In genomic region chr5:151261558-151261957, GRCm38 (mm10) we compare ENCODE assay signal across 20 mouse cellular contexts. TPM values are rescaled to one million over a fixed set of nuclear protein-coding genes. Genes with fewer than 3 reads are reported as not detected.
DNase-seq lines count a peak whose midpoint lies in the region; ATAC-seq and TF ChIP-seq lines count a peak whose summit lies in the region.
"Had no signal": no experiment of that assay in that cellular context is flagged by ENCODE, and none has a peak within 500 bp of the region (broad histone marks: within the 10 kb centered on the region; RNA-seq: fewer than 3 reads in every experiment).

No protein-coding gene starts in this region.

- no peak for TF ChIP-seq CTCF in MEL (IDR thresholded peaks at IDR 0.05 in 2 of 3, conservative IDR thresholded peaks at IDR 0.05 in 1 of 3; ENCODE audit: control insufficient read depth in 1 of 3, insufficient read depth in 1 of 3, low read depth in 2 of 3, low read length in 3 of 3, poor library complexity in 1 of 3, severe bottlenecking in 1 of 3)

- no peaks in the 10 kb centered on the region for H3K4me1 ChIP-seq in MEL (ENCODE audit: control insufficient read depth in 1 of 2, insufficient read depth in 2 of 2, low read length in 2 of 2)
- H3K4me1 ChIP-seq: embryonic facial prominence, embryonic 10.5 days; embryonic facial prominence, embryonic 12.5 days; forebrain, embryonic 13.5 days had no signal

- no peaks in the 10 kb centered on the region; a peak in 3 of 4 replicates for H3K27me3 ChIP-seq in MEL (ENCODE audit: control insufficient read depth in 1 of 2, insufficient read depth in 2 of 2, low read length in 2 of 2)
- H3K27me3 ChIP-seq: embryonic facial prominence, embryonic 12.5 days; forebrain, embryonic 13.5 days; forebrain, embryonic 15.5 days; Patski had no signal

- no peak for TF ChIP-seq RAD21 in MEL (IDR thresholded peaks at IDR 0.05; ENCODE audit: low read depth, low read length)

- ATAC-seq in common myeloid progenitor, adult 5-6 weeks (replicated peaks; ENCODE audit: low read depth, poor library complexity, severe bottlenecking), result peak; percentile 73
- peak; percentile 79 for ATAC-seq in megakaryocyte progenitor cell, adult 5-6 weeks (replicated peaks; ENCODE audit: poor library complexity)
- ATAC-seq: activated CD4-positive, CD25-positive, alpha-beta regulatory T cell, adult 4 months; forebrain, embryonic 13.5 days; forebrain, embryonic 15.5 days; forebrain, postnatal 0 days; Patski had no signal

- H3K4me3 ChIP-seq in MEL (ENCODE audit: control insufficient read depth in 1 of 2, insufficient read depth in 1 of 2, low read depth in 2 of 2, low read length in 2 of 2), result no peak overlapping the region
- H3K4me3 ChIP-seq: embryonic facial prominence, embryonic 10.5 days; embryonic facial prominence, embryonic 12.5 days; forebrain, embryonic 13.5 days; forebrain, embryonic 15.5 days had no signal

- TF ChIP-seq POLR2A in MEL (IDR thresholded peaks at IDR 0.05; ENCODE audit: control insufficient read depth in 1 of 2, insufficient read depth in 1 of 2, low read depth in 1 of 2, low read length in 2 of 2, poor library complexity in 1 of 2), result no peak

- H3K9ac ChIP-seq in MEL (ENCODE audit: control insufficient read depth, low read depth, low read length, poor library complexity, severe bottlenecking), result no peak overlapping the region
- H3K9ac ChIP-seq: embryonic facial prominence, embryonic 12.5 days; forebrain, embryonic 13.5 days; forebrain, embryonic 15.5 days; forebrain, postnatal 0 days had no signal

- H3K79me2 ChIP-seq in MEL (ENCODE audit: control insufficient read depth, insufficient read depth, low read length, poor library complexity), result no peaks in the 10 kb centered on the region

- H3K9me3 ChIP-seq in MEL (replicated peaks; ENCODE audit: insufficient read depth, low read length), result no peaks in the 10 kb centered on the region
- H3K9me3 ChIP-seq: embryonic facial prominence, embryonic 10.5 days; embryonic facial prominence, embryonic 12.5 days; forebrain, embryonic 13.5 days; forebrain, embryonic 15.5 days had no signal

- peak; percentile 11 for DNase-seq in MEL (ENCODE audit: low read depth, low spot score)
- no peak for DNase-seq in adrenal gland, postnatal 36 days
- no peak for DNase-seq in gastrocnemius, adult 8-10 months (ENCODE audit: low spot score in 2 of 2)
- DNase-seq: adrenal gland, adult 8-10 months; adrenal gland, postnatal 14 days; cerebellum, adult 11 months; cerebellum, adult 18-20 months; cerebellum, adult 8-10 months; cerebellum, adult 9-11 months; cerebellum, postnatal 14 days; cerebellum, postnatal 36 days; forebrain, postnatal 0 days had no signal

- no peak overlapping the region for H3K27ac ChIP-seq in MEL (ENCODE audit: control insufficient read depth, low read depth, low read length)
- H3K27ac ChIP-seq: embryonic facial prominence, embryonic 10.5 days; embryonic facial prominence, embryonic 12.5 days; forebrain, embryonic 13.5 days; forebrain, embryonic 15.5 days had no signal

- TF ChIP-seq EP300 in MEL (IDR thresholded peaks at IDR 0.05; ENCODE audit: low read depth in 1 of 2, low read length in 2 of 2), result no peak

- 0 out of 4 replicates have a peak, but pooled peaks cover 0 to 2% of the 10 kb centered on the region in 2 experiments for H3K36me3 ChIP-seq in MEL (ENCODE audit: control insufficient read depth in 1 of 2, insufficient read depth in 2 of 2, low read length in 2 of 2)
- H3K36me3 ChIP-seq: embryonic facial prominence, embryonic 10.5 days; embryonic facial prominence, embryonic 12.5 days; forebrain, embryonic 15.5 days had no signal

TF ChIP-seq in MEL, 35 proteins besides CTCF, POLR2A, EP300 and RAD21:
- TF ChIP-seq CHD2 (IDR thresholded peaks at IDR 0.05; ENCODE audit: low read length) (no peak), GATA1 (IDR thresholded peaks at IDR 0.05; ENCODE audit: low read depth, low read length) (0 out of 2 replicates have a peak, but pooled peaks have one; percentile 25)

RNA-seq across cellular contexts. Expression of gene Stard13, which starts 27.9 kb away (rescaled TPM):
- total RNA-seq in MEL (2012; rRNA removed), result not detected in 2 replicates
- polyA plus RNA-seq in MEL (2012; ENCODE audit: insufficient read depth in 1 of 2, insufficient read length in 2 of 2, low read depth in 1 of 2, low replicate concordance in 2 of 2, missing spikeins in 1 of 2), result not detected
- 0.69 TPM in 1 of 2 replicates, not detected in the other for total RNA-seq in common myeloid progenitor, adult 5-6 weeks (2017)
- total RNA-seq in megakaryocyte progenitor cell, adult 5-6 weeks (2015), result not detected in 2 replicates
- total RNA-seq in megakaryocyte progenitor cell, adult 5-6 weeks (2017), result not detected in 2 replicates
- 10 to 100 TPM; 15.4 to 20.8 TPM for total RNA-seq in adrenal gland, postnatal 36 days (2021)
- 1 to 10 TPM; 3.7 to 5.8 (median 4.9) TPM for total RNA-seq in gastrocnemius, adult 8-10 months (2022)
- polyA plus RNA-seq: activated CD4-positive, CD25-positive, alpha-beta regulatory T cell, adult 4 months had no signal
